Mouse (Mus musculus): ENCODE results near the gene Wif1.

- TF ChIP-seq GATA1 (IDR thresholded peaks at IDR 0.05; ENCODE audit: low read length), result no peak
- TF ChIP-seq TAL1 (IDR thresholded peaks at IDR 0.05; ENCODE audit: low read length), result no peak
Measured at GRCm38 (mm10) chr10:121011496-121011895, 22.3 kb upstream of the Wif1 start.
